Mouse (Mus musculus) liver, embryonic 14.5 days (tissue): ENCODE data around the gene Akap13.

Source experiments
- CTCF ChIP-seq: IDR thresholded peaks from 2 replicates; pipeline ENCODE4 v1.5.1; 2016; ENCODE audit warnings: antibody characterized with exemption, low read depth, control low read depth
- EP300 ChIP-seq: IDR thresholded peaks from 2 replicates; pipeline ENCODE4 v1.6.1; 2016; ENCODE audit warnings: antibody characterized with exemption, low read depth

DNA sequence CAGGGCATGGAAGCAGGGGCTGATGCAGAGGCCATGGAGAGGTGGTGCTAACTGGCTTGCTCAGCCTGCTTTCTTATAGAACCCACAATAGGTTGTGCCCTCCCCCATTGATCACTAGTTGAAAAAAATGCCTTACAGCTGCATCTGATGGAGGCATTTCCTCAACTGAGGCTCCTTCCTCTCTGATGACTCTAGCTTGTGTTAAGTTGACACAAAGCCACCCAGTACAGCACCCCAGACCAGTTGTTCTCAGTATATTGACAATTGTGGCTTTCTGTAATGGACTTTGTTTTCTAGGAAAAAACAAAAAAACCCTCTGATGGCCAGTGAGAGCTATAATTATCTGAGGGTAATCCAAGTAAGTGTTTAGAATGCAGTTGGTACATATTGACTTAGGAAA, 178.1 kb downstream of the Akap13 start:
- TF ChIP-seq EP300, result no peak
- no peak for TF ChIP-seq CTCF
